Mouse (Mus musculus): ENCODE measurements at regions not wholly inside any gene's neighbourhood (a gene's known extent, or its start where the extent isn't known, plus 50 kb on each side); places are given as distances from the start of the nearest gene placed in this dataset.

DNA sequence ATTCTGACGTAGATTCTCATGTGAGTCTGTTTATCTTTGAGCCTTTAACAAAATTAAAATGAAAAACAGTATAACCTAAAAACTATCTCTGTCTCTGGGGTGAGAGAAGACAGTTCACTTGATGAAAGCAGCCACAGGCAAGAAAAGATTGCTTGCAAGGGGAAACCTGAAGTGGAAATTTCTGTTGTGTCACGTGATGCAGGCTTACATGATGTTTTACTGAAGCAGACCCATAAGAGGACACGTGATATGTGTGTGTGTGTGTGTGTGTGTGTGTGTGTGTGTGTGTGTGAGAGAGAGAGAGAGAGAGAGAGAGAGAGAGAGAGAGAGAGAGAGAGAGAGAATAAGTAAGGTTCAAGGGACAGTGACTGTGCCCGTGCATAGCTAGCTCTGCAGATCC lies 63.7 kb upstream of the Fam204a start:
- H3K9me3 ChIP-seq (ENCODE audit: control insufficient read depth, low read length) = no peaks in the 10 kb centered on the region
- H3K27ac ChIP-seq = no peak overlapping the region
- H3K4me2 ChIP-seq (replicated peaks) = no peak overlapping the region
- 0 out of 2 replicates have a peak, but pooled peaks cover 5% of the 10 kb centered on the region for H3K4me1 ChIP-seq (replicated peaks; ENCODE audit: control insufficient read depth, insufficient read depth, low read length)
- H3K36me3 ChIP-seq (replicated peaks; ENCODE audit: control insufficient read depth, insufficient read depth) = no peaks in the 10 kb centered on the region
- DNase-seq (ENCODE audit: low spot score) = no peak
- ATAC-seq (ENCODE audit: low FRiP score) = no peak
- no peak overlapping the region for H3K9ac ChIP-seq
- no peak overlapping the region for H3K4me3 ChIP-seq (replicated peaks; ENCODE audit: low read length)
- WGBS = 85% methylated on average over 4 of the region's 4 CpGs
- no peaks in the 10 kb centered on the region for H3K27me3 ChIP-seq (ENCODE audit: control insufficient read depth, insufficient read depth, low read length)

- H3K4me3 ChIP-seq (replicated peaks; ENCODE audit: low read length) = no peak overlapping the region
- DNase-seq (ENCODE audit: low spot score) (no peak), ATAC-seq (ENCODE audit: low FRiP score) (no peak)
- H3K27me3 ChIP-seq (ENCODE audit: control insufficient read depth, insufficient read depth, low read length) = no peaks in the 10 kb centered on the region
- H3K27ac ChIP-seq = peak overlapping the region; percentile 57
- 0 out of 2 replicates have a peak overlapping the region, but pooled peaks have one; percentile 31 for H3K9ac ChIP-seq
- H3K9me3 ChIP-seq (ENCODE audit: control insufficient read depth, low read length) = no peaks in the 10 kb centered on the region
- WGBS = 47% methylated on average over 6 of the region's 6 CpGs
- 0 out of 2 replicates have a peak, but pooled peaks cover 5% of the 10 kb centered on the region for H3K4me1 ChIP-seq (replicated peaks; ENCODE audit: control insufficient read depth, insufficient read depth, low read length)
- no peak overlapping the region for H3K4me2 ChIP-seq (replicated peaks)
- H3K36me3 ChIP-seq (replicated peaks; ENCODE audit: control insufficient read depth, insufficient read depth) = no peaks in the 10 kb centered on the region
These were observed 60.4 kb upstream of the Fam204a start for GRCm38 (mm10) chr19:60286810-60287396.

DNA sequence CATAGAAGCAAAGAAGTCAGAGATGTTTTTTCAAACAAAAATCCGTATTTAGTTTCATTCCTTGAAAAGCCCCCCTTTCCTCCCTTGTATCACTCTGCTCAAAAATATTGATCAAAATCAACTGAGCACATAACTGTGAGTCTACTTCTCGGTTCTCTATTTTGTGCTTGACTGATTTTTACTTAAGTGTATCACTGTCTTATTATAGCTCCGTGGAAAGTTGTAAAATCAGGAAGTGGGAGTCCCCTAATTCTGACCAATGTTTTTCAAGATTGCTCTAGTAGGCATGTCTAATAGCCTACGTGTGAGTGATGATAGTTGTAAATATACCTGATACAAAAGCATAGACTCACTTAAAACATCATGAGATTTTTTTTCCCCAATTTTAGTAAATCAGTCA lies 58.4 kb upstream of the Fam204a start:
- Histone ChIP-seq H3K27ac (no peak overlapping the region), H3K4me3 (replicated peaks; ENCODE audit: low read length) (no peak overlapping the region), H3K4me1 (replicated peaks; ENCODE audit: control insufficient read depth, insufficient read depth, low read length) (0 out of 2 replicates have a peak, but pooled peaks cover 5% of the 10 kb centered on the region), H3K27me3 (ENCODE audit: control insufficient read depth, insufficient read depth, low read length) (no peaks in the 10 kb centered on the region), H3K9ac (no peak overlapping the region), H3K4me2 (replicated peaks) (no peak overlapping the region), H3K9me3 (ENCODE audit: control insufficient read depth, low read length) (no peaks in the 10 kb centered on the region), H3K36me3 (replicated peaks; ENCODE audit: control insufficient read depth, insufficient read depth) (no peaks in the 10 kb centered on the region)
- ATAC-seq (ENCODE audit: low FRiP score) = no peak
- no peak for DNase-seq (ENCODE audit: low spot score)
- WGBS = 79% methylated on average over 4 of the region's 4 CpGs
